Mouse (Mus musculus) embryonic facial prominence, embryonic 13.5 days (tissue): ENCODE measurements around the gene Paqr7. TPM values are rescaled to one million over a fixed set of nuclear protein-coding genes. Genes with fewer than 3 reads are reported as not detected.
"Not testable (repeated sequence)": the region's sequence is repeated elsewhere in the genome, so short reads cannot be mapped to it uniquely, and the experiment has no call there.

Experiments used
- ATAC-seq: fragments of 200-750 bp; cut with Nextera tagmentation; 2 replicates; pipeline ENCODE4 v1.8.0; 2017; ENCODE audit warnings: low read depth; ENCODE audit not compliant: insufficient number of reproducible peaks, insufficient read depth, low FRiP score, low TSS enrichment
- H3K27ac ChIP-seq: fragments of 300-500 bp; sonication (generic); 2 replicates; pipeline ENCODE4 v1.5.1; 2015; ENCODE audit warnings: moderate library complexity, mild to moderate bottlenecking, inconsistent platforms
- H3K27me3 ChIP-seq: fragments of 300-500 bp; sonication (generic); 2 replicates; pipeline ENCODE4 v1.6.1; 2015; ENCODE audit warnings: mild to moderate bottlenecking, inconsistent platforms
- H3K36me3 ChIP-seq: fragments of 300-500 bp; sonication (generic); 2 replicates; pipeline ENCODE4 v1.6.1; 2015; ENCODE audit warnings: mild to moderate bottlenecking, inconsistent platforms
- H3K4me1 ChIP-seq: fragments of 300-500 bp; sonication (generic); 2 replicates; pipeline ENCODE4 v1.6.1; 2015; ENCODE audit warnings: inconsistent platforms
- H3K4me2 ChIP-seq: fragments of 300-500 bp; sonication (generic); 2 replicates; pipeline ENCODE4 v1.6.1; 2015; ENCODE audit warnings: moderate library complexity, mild to moderate bottlenecking, inconsistent platforms
- H3K4me3 ChIP-seq: fragments of 300-500 bp; sonication (generic); 2 replicates; pipeline ENCODE4 v1.5.1; 2015; ENCODE audit warnings: mild to moderate bottlenecking, inconsistent platforms
- H3K9ac ChIP-seq: fragments of 300-500 bp; sonication (generic); 2 replicates; pipeline ENCODE4 v1.6.1; 2015; ENCODE audit warnings: mild to moderate bottlenecking, inconsistent platforms
- H3K9me3 ChIP-seq: fragments of 300-500 bp; sonication (generic); 2 replicates; pipeline ENCODE4 v1.6.1; 2016; ENCODE audit warnings: inconsistent platforms
- WGBS: fragments of 180-500 bp; shearing (Covaris S2); methylation state at CpG from one replicate; pipeline ENCODE4 v1.1.7; 2015; ENCODE audit warnings: mixed read lengths; 5-methylcytosine and 5-hydroxymethylcytosine counted together
- polyA plus RNA-seq: library from polyadenylated mRNA; unstranded; fragments of >200 nt; fragmentation: Nextera tagmentation; extraction: Ambion mirVana; gene quantifications from 2 replicates; pipeline ENCODE4 v1.2.1, GENCODE M21; 2015

Gene Paqr7
- polyA plus RNA-seq, 1 experiment from 2014 or later: 3.8 TPM

GRCm38 (mm10) chr4:134489986-134490665 lies 6.4 kb upstream of the Paqr7 start:
- H3K36me3 ChIP-seq: no peaks in the 10 kb centered on the region
- no peak overlapping the region for H3K9ac ChIP-seq
- ATAC-seq: no peak
- no peak overlapping the region for H3K4me2 ChIP-seq
- peaks cover 13% of the 10 kb centered on the region for H3K4me1 ChIP-seq
- H3K27ac ChIP-seq: no peak overlapping the region
- 85% methylated on average over 11 of the region's 11 CpGs for WGBS
- no peak overlapping the region for H3K4me3 ChIP-seq
- H3K9me3 ChIP-seq: no peaks in the 10 kb centered on the region
- no peaks in the 10 kb centered on the region for H3K27me3 ChIP-seq

- Histone ChIP-seq H3K27ac (no peak overlapping the region), H3K4me1 (peaks cover 23% of the 10 kb centered on the region)
- 60% methylated on average over 6 of the region's 6 CpGs for WGBS
These were observed 4.8 kb upstream of the Paqr7 start for GRCm38 (mm10) chr4:134491716-134492115.

GRCm38 (mm10) chr4:134494161-134494560 lies 2.3 kb upstream of the Paqr7 start:
- H3K9ac ChIP-seq, H3K27ac ChIP-seq, H3K4me2 ChIP-seq, H3K36me3 ChIP-seq, H3K4me3 ChIP-seq, ATAC-seq, H3K9me3 ChIP-seq, H3K27me3 ChIP-seq: not testable (repeated sequence)
- WGBS: 90% methylated on average over 6 of the region's 6 CpGs
- H3K4me1 ChIP-seq: peaks cover 31% of the 10 kb centered on the region

More at GRCm38 (mm10) chr4:134491716-134492115, 4.8 kb upstream of the Paqr7 start:
- no peaks in the 10 kb centered on the region for H3K27me3 ChIP-seq
- H3K36me3 ChIP-seq: no peaks in the 10 kb centered on the region
- H3K9me3 ChIP-seq: no peaks in the 10 kb centered on the region
- H3K4me2 ChIP-seq: no peak overlapping the region
- no peak overlapping the region for H3K9ac ChIP-seq
- no peak for ATAC-seq
- H3K4me3 ChIP-seq: no peak overlapping the region

- no peaks in the 10 kb centered on the region for H3K27me3 ChIP-seq
- no peaks in the 10 kb centered on the region for H3K9me3 ChIP-seq
- peaks cover 31% of the 10 kb centered on the region for H3K4me1 ChIP-seq
- H3K4me3 ChIP-seq: no peak overlapping the region
- ATAC-seq: no peak; the same call in 1 of the 2 replicates
- peak overlapping the region; percentile 44 for H3K27ac ChIP-seq
- no peak overlapping the region for H3K9ac ChIP-seq
- WGBS: 67% methylated on average over 16 of the region's 16 CpGs
- H3K4me2 ChIP-seq: no peak overlapping the region
- H3K36me3 ChIP-seq: no peaks in the 10 kb centered on the region
These were observed 1.5 kb upstream of the Paqr7 start for GRCm38 (mm10) chr4:134494780-134495545.

- no peaks in the 10 kb centered on the region for H3K27me3 ChIP-seq
These were observed 962 bp upstream of the Paqr7 start for GRCm38 (mm10) chr4:134495546-134495923.

GRCm38 (mm10) chr4:134497223-134497622 lies 726 bp downstream of the Paqr7 start:
- Histone ChIP-seq H3K4me2 (peak overlapping the region; percentile 97), H3K9me3 (no peaks in the 10 kb centered on the region), H3K27me3 (no peaks in the 10 kb centered on the region), H3K4me1 (peaks cover 31% of the 10 kb centered on the region), H3K36me3 (no peaks in the 10 kb centered on the region), H3K27ac (no peak overlapping the region), H3K4me3 (peak overlapping the region; percentile 61), H3K9ac (peak overlapping the region; percentile 75)
- no peak for ATAC-seq
- WGBS: 16% methylated on average over 6 of the region's 6 CpGs

More at GRCm38 (mm10) chr4:134495546-134495923, 962 bp upstream of the Paqr7 start:
- no peak for ATAC-seq
- Histone ChIP-seq H3K4me3 (no peak overlapping the region), H3K9me3 (no peaks in the 10 kb centered on the region), H3K9ac (no peak overlapping the region), H3K27ac (peak overlapping the region; percentile 44; the same call in 1 of the 2 replicates), H3K4me2 (no peak overlapping the region), H3K4me1 (peaks cover 31% of the 10 kb centered on the region), H3K36me3 (no peaks in the 10 kb centered on the region)
- WGBS: 71% methylated on average over 5 of the region's 5 CpGs

- no peak for ATAC-seq
- Histone ChIP-seq H3K4me1 (peaks cover 31% of the 10 kb centered on the region), H3K4me3 (no peak overlapping the region), H3K9ac (no peak overlapping the region), H3K4me2 (peak overlapping the region; percentile 97), H3K27ac (no peak overlapping the region), H3K36me3 (no peaks in the 10 kb centered on the region), H3K27me3 (no peaks in the 10 kb centered on the region), H3K9me3 (no peaks in the 10 kb centered on the region)
- 64% methylated on average over 12 of the region's 12 CpGs for WGBS
These were observed 1.7 kb downstream of the Paqr7 start for GRCm38 (mm10) chr4:134497986-134498731.

GRCm38 (mm10) chr4:134498983-134499382 lies 2.5 kb downstream of the Paqr7 start:
- not testable (repeated sequence) for H3K4me2 ChIP-seq, ATAC-seq, H3K9ac ChIP-seq, H3K9me3 ChIP-seq, H3K27me3 ChIP-seq, H3K27ac ChIP-seq, H3K36me3 ChIP-seq, H3K4me3 ChIP-seq
- WGBS: 87% methylated on average over 6 of the region's 6 CpGs
- H3K4me1 ChIP-seq: peaks cover 31% of the 10 kb centered on the region

GRCm38 (mm10) chr4:134501095-134501494 lies 4.6 kb downstream of the Paqr7 start:
- Histone ChIP-seq H3K36me3 (no peaks in the 10 kb centered on the region), H3K9me3 (no peaks in the 10 kb centered on the region), H3K27ac (no peak overlapping the region), H3K9ac (no peak overlapping the region), H3K4me1 (peaks cover 20% of the 10 kb centered on the region), H3K4me3 (no peak overlapping the region), H3K4me2 (no peak overlapping the region), H3K27me3 (no peaks in the 10 kb centered on the region)
- 94% methylated on average over 6 of the region's 6 CpGs for WGBS
- ATAC-seq: no peak

GRCm38 (mm10) chr4:134503686-134504357 lies 7.3 kb downstream of the Paqr7 start:
- no peaks in the 10 kb centered on the region for H3K4me1 ChIP-seq
- H3K36me3 ChIP-seq: peaks cover 6% of the 10 kb centered on the region; the same call in 1 of the 2 replicates
- H3K4me3 ChIP-seq: no peak overlapping the region
- H3K9me3 ChIP-seq: no peaks in the 10 kb centered on the region
- no peak overlapping the region for H3K4me2 ChIP-seq
- H3K9ac ChIP-seq: no peak overlapping the region
- H3K27ac ChIP-seq: no peak overlapping the region
- no peaks in the 10 kb centered on the region for H3K27me3 ChIP-seq
- ATAC-seq: no peak
- 79% methylated on average over 4 of the region's 4 CpGs for whole genome bisulfite sequencing

- H3K4me1 ChIP-seq: no peaks in the 10 kb centered on the region
- no peaks in the 10 kb centered on the region for H3K27me3 ChIP-seq
- H3K36me3 ChIP-seq: peaks cover 6% of the 10 kb centered on the region; the same call in 1 of the 2 replicates
- no peak overlapping the region for H3K9ac ChIP-seq
- H3K4me2 ChIP-seq: no peak overlapping the region
- no peaks in the 10 kb centered on the region for H3K9me3 ChIP-seq
- H3K27ac ChIP-seq: no peak overlapping the region
- 83% methylated on average over 4 of the region's 4 CpGs for WGBS
- ATAC-seq: no peak
- no peak overlapping the region for H3K4me3 ChIP-seq
These were observed 8.8 kb downstream of the Paqr7 start for GRCm38 (mm10) chr4:134505303-134505789.
